Mouse (Mus musculus) intestine, embryonic 15.5 days (tissue): ENCODE measurements at regions not wholly inside any gene's neighbourhood (a gene's known extent, or its start where the extent isn't known, plus 50 kb on each side); places are given as distances from the start of the nearest gene placed in this dataset.

Experiments
- ATAC-seq: fragments of 200-750 bp; cut with Nextera tagmentation; 2 replicates; pipeline ENCODE4 v1.8.0; 2017; ENCODE audit warnings: moderate TSS enrichment, moderate library complexity
- H3K27ac ChIP-seq: fragments of 300-500 bp; sonication (generic); 2 replicates; pipeline ENCODE4 v1.5.1; 2015; ENCODE audit warnings: mild to moderate bottlenecking, inconsistent platforms
- H3K27me3 ChIP-seq: fragments of 300-500 bp; sonication (generic); replicated peaks from 2 replicates; pipeline ENCODE4 v1.6.1; 2015; ENCODE audit warnings: inconsistent platforms
- H3K36me3 ChIP-seq: fragments of 300-500 bp; sonication (generic); 2 replicates; pipeline ENCODE4 v1.6.1; 2015; ENCODE audit warnings: inconsistent platforms
- H3K4me1 ChIP-seq: fragments of 300-500 bp; sonication (generic); replicated peaks from 2 replicates; pipeline ENCODE4 v1.6.1; 2015; ENCODE audit warnings: inconsistent platforms
- H3K4me2 ChIP-seq: fragments of 300-500 bp; sonication (generic); replicated peaks from 2 replicates; pipeline ENCODE4 v1.6.1; 2015; ENCODE audit warnings: mild to moderate bottlenecking, inconsistent platforms
- H3K4me3 ChIP-seq: fragments of 300-500 bp; sonication (generic); replicated peaks from 2 replicates; pipeline ENCODE4 v1.5.1; 2015; ENCODE audit warnings: inconsistent platforms
- H3K9ac ChIP-seq: fragments of 300-500 bp; sonication (generic); 2 replicates; pipeline ENCODE4 v1.6.1; 2015; ENCODE audit warnings: inconsistent platforms
- H3K9me3 ChIP-seq: fragments of 300-500 bp; sonication (generic); 2 replicates; pipeline ENCODE4 v1.6.1; 2016; ENCODE audit warnings: inconsistent platforms
- WGBS: fragments of 180-500 bp; shearing (Covaris S2); methylation state at CpG from one replicate; pipeline ENCODE4 v1.1.7; 2015; 5-methylcytosine and 5-hydroxymethylcytosine counted together

GRCm38 (mm10) chr17:49368476-49369269, 59.5 kb upstream of the Mocs1 start:
- Histone ChIP-seq H3K36me3 (no peaks in the 10 kb centered on the region), H3K27ac (no peak overlapping the region), H3K4me3 (no peak overlapping the region), H3K4me1 (no peaks in the 10 kb centered on the region), H3K27me3 (no peaks in the 10 kb centered on the region), H3K9me3 (no peaks in the 10 kb centered on the region), H3K4me2 (no peak overlapping the region), H3K9ac (no peak overlapping the region)
- WGBS: 90% methylated on average over 2 of the region's 2 CpGs
- peak; percentile 56 for ATAC-seq

- Histone ChIP-seq H3K4me1 (no peaks in the 10 kb centered on the region), H3K27me3 (no peaks in the 10 kb centered on the region), H3K9ac (no peak overlapping the region), H3K27ac (no peak overlapping the region), H3K36me3 (no peaks in the 10 kb centered on the region), H3K9me3 (no peaks in the 10 kb centered on the region), H3K4me2 (no peak overlapping the region), H3K4me3 (no peak overlapping the region)
- no peak for ATAC-seq
- 41% methylated on average over 11 of the region's 11 CpGs for WGBS
Observed at GRCm38 (mm10) chr17:49377626-49378025, 50.5 kb upstream of the Mocs1 start.
